Mouse (Mus musculus): ENCODE data around the gene Tmem158.

GRCm38 (mm10) chr9:123243988-123244387 lies 16.6 kb downstream of the Tmem158 start:
- no peak for TF ChIP-seq CTCF (IDR thresholded peaks at IDR 0.05)
- no peak for TF ChIP-seq POLR2A (IDR thresholded peaks at IDR 0.05; ENCODE audit: insufficient read depth, low read depth, low read length)

Data from heart, adult 2 months (tissue).